Mouse (Mus musculus): ENCODE measurements around the gene Tex13a. TPM values are rescaled to one million over a fixed set of nuclear protein-coding genes. Genes with fewer than 3 reads are reported as not detected.

Tex13a gene
- not detected in 2 replicates for polyA plus RNA-seq (2015; fragmentation: Nextera tagmentation; extraction: Ambion mirVana)

DNA sequence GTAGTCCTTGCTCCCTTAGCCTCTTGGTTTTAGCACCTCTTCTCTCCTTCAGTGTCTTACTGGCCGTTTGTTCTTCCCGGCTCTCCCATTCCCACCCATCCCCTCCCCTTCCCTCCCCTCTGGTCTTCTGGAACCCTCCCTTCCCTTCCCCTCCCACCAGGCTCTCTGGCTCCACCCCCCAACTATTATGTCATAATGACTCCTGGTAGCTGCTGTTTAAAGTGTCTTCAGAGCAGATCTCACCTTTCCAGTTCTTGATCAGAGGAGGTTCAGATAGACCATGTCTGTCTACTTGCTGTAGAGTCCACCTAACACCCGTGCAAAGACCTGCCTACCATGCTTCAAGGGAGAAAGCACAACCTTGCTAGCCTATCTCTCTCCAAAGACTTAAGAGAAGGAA lies at the start of gene Tex13a:
TSS of gene Tex13a (minus strand) at position 101 of the 400 bp plus-strand sequence.
- Histone ChIP-seq H3K9ac (no peak within 1 kb of the TSS), H3K27me3 (no peaks in the 10 kb centered on the region), H3K4me2 (replicated peaks) (no peak within 1 kb of the TSS), H3K4me1 (no peaks in the 10 kb centered on the region), H3K36me3 (no peaks in the 10 kb centered on the region), H3K27ac (replicated peaks) (no peak within 1 kb of the TSS), H3K4me3 (replicated peaks) (no peak within 1 kb of the TSS), H3K9me3 (replicated peaks) (no peaks in the 10 kb centered on the region)
- no peak for ATAC-seq (ENCODE audit: insufficient number of reproducible peaks, low FRiP score, low TSS enrichment, low read depth)
- WGBS, result 83% methylated on average over 3 of the region's 3 CpGs

DNA sequence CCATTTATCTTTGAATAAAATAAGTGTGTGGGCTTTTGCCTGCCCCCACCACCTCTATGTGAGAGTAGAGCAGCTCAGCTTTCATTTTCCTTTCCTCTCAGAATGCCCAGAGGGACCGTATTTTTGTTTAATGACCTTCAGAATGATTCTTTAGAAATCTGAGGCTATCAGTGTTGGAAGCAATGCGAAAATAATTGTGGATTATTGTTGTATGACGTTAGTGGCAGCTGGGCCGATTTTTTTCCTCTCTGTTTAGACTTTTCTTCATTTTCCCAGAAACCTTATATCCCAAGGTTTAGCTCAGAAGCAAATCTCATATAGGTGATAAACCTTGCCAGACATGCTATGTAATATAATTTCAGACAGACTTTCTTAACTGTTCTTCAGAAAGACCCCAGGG lies 25.2 kb upstream of the Tex13a start:
- Histone ChIP-seq H3K4me3 (replicated peaks) (no peak overlapping the region), H3K9ac (no peak overlapping the region), H3K4me1 (no peaks in the 10 kb centered on the region), H3K27ac (replicated peaks) (no peak overlapping the region), H3K36me3 (no peaks in the 10 kb centered on the region), H3K4me2 (replicated peaks) (no peak overlapping the region), H3K27me3 (no peaks in the 10 kb centered on the region), H3K9me3 (replicated peaks) (no peaks in the 10 kb centered on the region)
- ATAC-seq (ENCODE audit: insufficient number of reproducible peaks, low FRiP score, low TSS enrichment, low read depth), result no peak
- WGBS, result 37% methylated on average over 4 of the region's 4 CpGs

- Histone ChIP-seq H3K36me3 (no peaks in the 10 kb centered on the region), H3K9ac (no peak overlapping the region), H3K4me1 (no peaks in the 10 kb centered on the region), H3K27me3 (no peaks in the 10 kb centered on the region), H3K27ac (replicated peaks) (no peak overlapping the region), H3K4me3 (replicated peaks) (no peak overlapping the region), H3K4me2 (replicated peaks) (no peak overlapping the region), H3K9me3 (replicated peaks) (no peaks in the 10 kb centered on the region)
- no peak for ATAC-seq (ENCODE audit: insufficient number of reproducible peaks, low FRiP score, low TSS enrichment, low read depth)
- WGBS, result 17% methylated on average over 3 of the region's 3 CpGs
Measured at GRCm38 (mm10) chrX:138170146-138170545, 39.2 kb downstream of the Tex13a start.
